ENCODE assay signal across 1 mouse cellular context in the genomic region with DNA sequence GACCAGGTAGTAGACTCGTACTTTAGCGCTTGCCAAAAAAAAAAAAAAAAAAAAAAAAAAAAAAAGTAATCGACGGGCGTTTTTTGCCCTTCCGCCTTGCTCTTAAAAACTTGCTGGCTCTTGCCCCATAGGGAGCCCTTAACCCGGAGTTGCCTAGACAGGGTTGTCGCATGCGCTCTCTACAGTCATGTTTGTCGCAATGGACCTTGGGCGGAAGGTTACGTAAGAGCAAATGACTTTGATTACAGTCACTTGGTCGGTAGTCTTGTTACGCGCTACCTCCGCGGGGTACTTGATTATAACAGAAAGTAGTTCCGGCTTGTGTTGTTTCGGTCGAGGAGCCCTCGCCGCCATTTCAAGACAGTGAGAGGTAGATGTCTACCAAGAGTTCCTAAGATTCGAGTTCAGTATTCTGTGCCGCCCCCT.
A peak's percentile ranks its signal among the peaks of the same experiment; 100 is the strongest.
TF ChIP-seq lines count a peak whose summit lies in the region.

Ogt (plus strand) TSS at position 320 of the 426 bp plus-strand sequence.

TF ChIP-seq in MEL, 35 proteins besides CTCF, POLR2A, EP300 and RAD21 (continued from another document):
- TF ChIP-seq MYC (IDR thresholded peaks at IDR 0.05; ENCODE audit: low read depth, low read length) = peak; percentile 77; the same call in 1 of the 2 replicates
- peak; percentile 58 for TF ChIP-seq ETS1 (IDR thresholded peaks at IDR 0.05; ENCODE audit: low read depth, low read length)
- TF ChIP-seq CHD1 (IDR thresholded peaks at IDR 0.05; ENCODE audit: low read depth, low read length) = no peak
- peak; percentile 70; the same call in 1 of the 2 replicates for TF ChIP-seq E2F4 (IDR thresholded peaks at IDR 0.05; ENCODE audit: borderline replicate concordance, low read depth, low read length)
- TF ChIP-seq ELF1 (IDR thresholded peaks at IDR 0.05; ENCODE audit: low read depth, low read length) = peak; percentile 59
- peak; percentile 97 for TF ChIP-seq TBP (IDR thresholded peaks at IDR 0.05; ENCODE audit: low read depth, low read length)
